Mouse (Mus musculus): ENCODE measurements around the gene 5730409E04Rik. TPM values are rescaled to one million over a fixed set of nuclear protein-coding genes. Genes with fewer than 3 reads are reported as not detected.
A peak's percentile ranks its signal among the peaks of the same experiment; 100 is the strongest.

The 5730409E04Rik gene
- polyA plus RNA-seq, 1 experiment from 2014 or later: 5.4 TPM

GRCm38 (mm10) chr4:126602445-126602762 is 7.2 kb upstream of the 5730409E04Rik start:
- peak; percentile 88; the same call in 1 of the 2 replicates for ATAC-seq
- Histone ChIP-seq H3K9ac (replicated peaks) (no peak overlapping the region), H3K4me2 (replicated peaks) (peak overlapping the region; percentile 42), H3K36me3 (no peaks in the 10 kb centered on the region), H3K9me3 (no peaks in the 10 kb centered on the region), H3K4me3 (replicated peaks) (no peak overlapping the region), H3K27me3 (peaks cover 84% of the 10 kb centered on the region), H3K27ac (0 out of 2 replicates have a peak overlapping the region, but pooled peaks have one; percentile 17), H3K4me1 (replicated peaks) (peaks cover 29% of the 10 kb centered on the region)
- 0% methylated on average over 6 of the region's 6 CpGs for WGBS

- peaks cover 23% of the 10 kb centered on the region for H3K4me1 ChIP-seq (replicated peaks)
- peaks cover 81% of the 10 kb centered on the region for H3K27me3 ChIP-seq
- no peaks in the 10 kb centered on the region for H3K36me3 ChIP-seq
- WGBS: 79% methylated on average over 2 of the region's 2 CpGs
- no peaks in the 10 kb centered on the region for H3K9me3 ChIP-seq
- ATAC-seq: no peak
- no peak overlapping the region for H3K4me2 ChIP-seq (replicated peaks)
- no peak overlapping the region for H3K9ac ChIP-seq (replicated peaks)
- H3K4me3 ChIP-seq (replicated peaks): no peak overlapping the region
- no peak overlapping the region for H3K27ac ChIP-seq
Observed at GRCm38 (mm10) chr4:126604141-126604540, 5.5 kb upstream of the 5730409E04Rik start.

GRCm38 (mm10) chr4:126605751-126606150 is 3.9 kb upstream of the 5730409E04Rik start:
- ATAC-seq: no peak
- H3K27me3 ChIP-seq: peaks cover 78% of the 10 kb centered on the region
- WGBS: 77% methylated on average over 4 of the region's 4 CpGs
- no peak overlapping the region for H3K27ac ChIP-seq
- H3K4me2 ChIP-seq (replicated peaks): no peak overlapping the region
- no peak overlapping the region for H3K4me3 ChIP-seq (replicated peaks)
- no peak overlapping the region for H3K9ac ChIP-seq (replicated peaks)
- H3K9me3 ChIP-seq: no peaks in the 10 kb centered on the region
- peaks cover 19% of the 10 kb centered on the region for H3K4me1 ChIP-seq (replicated peaks)
- H3K36me3 ChIP-seq: no peaks in the 10 kb centered on the region

GRCm38 (mm10) chr4:126611991-126612390 is 2.4 kb downstream of the 5730409E04Rik start:
- no peak overlapping the region for H3K4me3 ChIP-seq (replicated peaks)
- H3K4me1 ChIP-seq (replicated peaks): peaks cover 6% of the 10 kb centered on the region; the same call in 1 of the 2 replicates
- H3K9ac ChIP-seq (replicated peaks): no peak overlapping the region
- H3K4me2 ChIP-seq (replicated peaks): no peak overlapping the region
- 91% methylated on average over 17 of the region's 17 CpGs for WGBS
- no peak overlapping the region for H3K27ac ChIP-seq
- no peaks in the 10 kb centered on the region for H3K9me3 ChIP-seq
- no peak for ATAC-seq
- 0 out of 2 replicates have a peak, but pooled peaks cover 3% of the 10 kb centered on the region for H3K36me3 ChIP-seq
- peaks cover 88% of the 10 kb centered on the region for H3K27me3 ChIP-seq

- Histone ChIP-seq H3K9ac (replicated peaks) (no peak overlapping the region), H3K4me3 (replicated peaks) (no peak overlapping the region), H3K4me1 (replicated peaks) (peaks cover 18% of the 10 kb centered on the region), H3K27me3 (peaks cover 88% of the 10 kb centered on the region), H3K4me2 (replicated peaks) (no peak overlapping the region), H3K36me3 (0 out of 2 replicates have a peak, but pooled peaks cover 3% of the 10 kb centered on the region), H3K27ac (no peak overlapping the region), H3K9me3 (no peaks in the 10 kb centered on the region)
- 90% methylated on average over 4 of the region's 4 CpGs for WGBS
- ATAC-seq: no peak
Observed at GRCm38 (mm10) chr4:126616312-126616711, 6.7 kb downstream of the 5730409E04Rik start.

GRCm38 (mm10) chr4:126619691-126620330 is 10.2 kb downstream of the 5730409E04Rik start:
- Histone ChIP-seq H3K36me3 (no peaks in the 10 kb centered on the region), H3K4me2 (replicated peaks) (peak overlapping the region; percentile 56)

GRCm38 (mm10) chr4:126620349-126620874 is 10.8 kb downstream of the 5730409E04Rik start:
- peaks cover 18% of the 10 kb centered on the region for H3K4me1 ChIP-seq (replicated peaks)
- H3K36me3 ChIP-seq: no peaks in the 10 kb centered on the region
- peak overlapping the region; percentile 56 for H3K4me2 ChIP-seq (replicated peaks)
- H3K9me3 ChIP-seq: no peaks in the 10 kb centered on the region
- H3K27me3 ChIP-seq: peaks cover 87% of the 10 kb centered on the region
- ATAC-seq: no peak; the same call in 1 of the 2 replicates
- peak overlapping the region; percentile 55 for H3K9ac ChIP-seq (replicated peaks)
- WGBS: 13% methylated on average over 13 of the region's 13 CpGs
- peak overlapping the region; percentile 33 for H3K4me3 ChIP-seq (replicated peaks)
- peak overlapping the region; percentile 64 for H3K27ac ChIP-seq

More at GRCm38 (mm10) chr4:126619691-126620330, 10.2 kb downstream of the 5730409E04Rik start:
- H3K27ac ChIP-seq: peak overlapping the region; percentile 64
- peaks cover 89% of the 10 kb centered on the region for H3K27me3 ChIP-seq
- WGBS: under 1% methylated on average over 33 of the region's 33 CpGs
- H3K4me3 ChIP-seq (replicated peaks): peak overlapping the region; percentile 33
- H3K4me1 ChIP-seq (replicated peaks): peaks cover 18% of the 10 kb centered on the region
- no peaks in the 10 kb centered on the region for H3K9me3 ChIP-seq
- ATAC-seq: peak; percentile 91
- H3K9ac ChIP-seq (replicated peaks): peak overlapping the region; percentile 55

GRCm38 (mm10) chr4:126627021-126627681 is 17.5 kb downstream of the 5730409E04Rik start:
- peak overlapping the region; percentile 37 for H3K4me2 ChIP-seq (replicated peaks)
- 0 out of 2 replicates have a peak overlapping the region, but pooled peaks have one; percentile 36 for H3K9ac ChIP-seq (replicated peaks)
- WGBS: 1% methylated on average over 23 of the region's 23 CpGs
- peaks cover 24% of the 10 kb centered on the region for H3K4me1 ChIP-seq (replicated peaks)
- ATAC-seq: peak; percentile 82
- H3K36me3 ChIP-seq: no peaks in the 10 kb centered on the region
- H3K4me3 ChIP-seq (replicated peaks): peak overlapping the region; percentile 8
- H3K27me3 ChIP-seq: peaks cover 58% of the 10 kb centered on the region
- H3K9me3 ChIP-seq: no peaks in the 10 kb centered on the region
- H3K27ac ChIP-seq: peak overlapping the region; percentile 66

- no peak for ATAC-seq
- Histone ChIP-seq H3K4me3 (replicated peaks) (no peak overlapping the region), H3K27me3 (peaks cover 47% of the 10 kb centered on the region)
Observed at GRCm38 (mm10) chr4:126631922-126632321, 22.3 kb downstream of the 5730409E04Rik start.

GRCm38 (mm10) chr4:126632668-126633067 is 23.1 kb downstream of the 5730409E04Rik start:
- 70% methylated on average over 3 of the region's 3 CpGs for WGBS

More at GRCm38 (mm10) chr4:126631922-126632321, 22.3 kb downstream of the 5730409E04Rik start:
- 41% methylated on average over 2 of the region's 2 CpGs for WGBS
- Histone ChIP-seq H3K4me2 (replicated peaks) (no peak overlapping the region), H3K9me3 (no peaks in the 10 kb centered on the region), H3K27ac (no peak overlapping the region), H3K36me3 (no peaks in the 10 kb centered on the region), H3K9ac (replicated peaks) (no peak overlapping the region), H3K4me1 (replicated peaks) (peaks cover 25% of the 10 kb centered on the region)

GRCm38 (mm10) chr4:126636330-126636729 is 26.7 kb downstream of the 5730409E04Rik start:
- Histone ChIP-seq H3K9ac (replicated peaks) (no peak overlapping the region), H3K4me2 (replicated peaks) (peak overlapping the region; percentile 28), H3K27me3 (peaks cover 54% of the 10 kb centered on the region), H3K27ac (no peak overlapping the region), H3K4me3 (replicated peaks) (no peak overlapping the region), H3K4me1 (replicated peaks) (peaks cover 11% of the 10 kb centered on the region), H3K36me3 (no peaks in the 10 kb centered on the region), H3K9me3 (no peaks in the 10 kb centered on the region)
- no peak for ATAC-seq
- 25% methylated on average over 11 of the region's 11 CpGs for WGBS

More at GRCm38 (mm10) chr4:126632668-126633067, 23.1 kb downstream of the 5730409E04Rik start:
- ATAC-seq: no peak
- Histone ChIP-seq H3K4me3 (replicated peaks) (no peak overlapping the region), H3K36me3 (no peaks in the 10 kb centered on the region), H3K27me3 (peaks cover 51% of the 10 kb centered on the region), H3K27ac (no peak overlapping the region), H3K9ac (replicated peaks) (no peak overlapping the region), H3K4me1 (replicated peaks) (peaks cover 18% of the 10 kb centered on the region), H3K9me3 (no peaks in the 10 kb centered on the region), H3K4me2 (replicated peaks) (no peak overlapping the region)

GRCm38 (mm10) chr4:126637446-126637845 is 27.8 kb downstream of the 5730409E04Rik start:
- Histone ChIP-seq H3K4me3 (replicated peaks) (no peak overlapping the region), H3K27ac (no peak overlapping the region), H3K9ac (replicated peaks) (no peak overlapping the region), H3K4me2 (replicated peaks) (no peak overlapping the region), H3K27me3 (peaks cover 62% of the 10 kb centered on the region), H3K36me3 (no peaks in the 10 kb centered on the region), H3K4me1 (replicated peaks) (peaks cover 11% of the 10 kb centered on the region), H3K9me3 (no peaks in the 10 kb centered on the region)
- ATAC-seq: no peak
- 81% methylated on average over 4 of the region's 4 CpGs for WGBS

All from midbrain, embryonic 13.5 days (tissue).